Mouse (Mus musculus) large intestine, adult 2 months (tissue): Measurements from ENCODE around the gene Tbc1d16. TPM values are rescaled to one million over a fixed set of nuclear protein-coding genes. Genes with fewer than 3 reads are reported as not detected.

Experiments used
- DNase-seq: peaks from one replicate; pipeline ENCODE4 v3.0.0-alpha.2; 2012; ENCODE audit warnings: low read depth, low spot score
- whole genome bisulfite sequencing: fragments of 180-500 bp; shearing (Covaris S2); methylation state at CpG from one replicate; pipeline ENCODE4 v1.1.7; 2018; 5-methylcytosine and 5-hydroxymethylcytosine counted together
- polyA plus RNA-seq: library from polyadenylated mRNA; depleted of rRNA; stranded (reverse); fragments of >200 nt; gene quantifications from 2 replicates; pipeline ENCODE4 v1.2.3, GENCODE M21; 2012

Gene Tbc1d16
- polyA plus RNA-seq, 1 experiment = 4.0 TPM

GRCm38 (mm10) chr11:119237568-119238304, 9.4 kb upstream of the Tbc1d16 start:
- 17% methylated on average over 20 of the region's 20 CpGs for WGBS

DNA sequence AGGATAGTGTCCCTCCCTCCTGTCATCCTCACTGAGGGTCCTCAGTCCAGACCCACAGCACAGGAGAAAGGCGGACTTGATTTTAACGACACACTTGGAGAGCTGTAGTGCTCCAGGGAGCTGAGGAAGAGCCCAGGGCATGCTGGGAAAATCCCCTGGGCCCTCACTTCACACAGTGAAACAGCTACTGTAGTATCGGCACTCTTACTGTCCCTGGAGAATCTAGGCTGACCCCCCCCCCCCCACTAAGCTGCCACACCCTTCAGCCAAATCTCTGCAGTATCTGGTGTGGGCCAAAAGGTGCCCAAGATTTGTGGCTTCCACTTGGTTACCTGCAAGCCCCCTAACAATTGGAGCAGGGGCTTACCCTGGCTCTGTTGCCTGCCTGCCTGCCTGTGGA, 8.7 kb upstream of the Tbc1d16 start:
- DNase-seq = no peak
- 77% methylated on average over 3 of the region's 3 CpGs for WGBS

More at GRCm38 (mm10) chr11:119237568-119238304, 9.4 kb upstream of the Tbc1d16 start:
- no peak for DNase-seq

GRCm38 (mm10) chr11:119236354-119236753, 8.1 kb upstream of the Tbc1d16 start:
- 37% methylated on average over 8 of the region's 8 CpGs for WGBS
- no peak for DNase-seq

GRCm38 (mm10) chr11:119235596-119235995, 7.3 kb upstream of the Tbc1d16 start:
- no peak for DNase-seq
- WGBS = 84% methylated on average over 4 of the region's 4 CpGs

DNA sequence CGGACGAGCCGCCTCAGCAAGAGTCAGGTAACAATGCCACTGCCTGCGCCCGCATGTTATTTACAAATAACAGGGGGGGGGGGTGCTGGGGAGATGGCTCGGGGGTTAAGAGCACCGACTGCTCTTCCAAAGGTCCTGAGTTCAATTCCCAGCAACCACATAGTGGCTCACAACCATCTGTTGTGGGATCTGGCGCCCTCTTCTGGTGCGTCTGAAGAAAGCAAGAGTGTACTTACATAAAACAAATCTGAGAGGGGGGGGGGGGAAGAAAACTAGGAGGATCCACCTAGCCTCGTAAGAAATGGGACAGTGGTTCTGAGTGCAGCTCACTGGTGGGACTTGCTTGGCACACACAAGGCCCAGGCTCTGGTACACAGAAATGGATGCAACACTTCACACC, 6.5 kb upstream of the Tbc1d16 start:
- DNase-seq = no peak
- WGBS = 92% methylated on average over 10 of the region's 10 CpGs

- no peak for DNase-seq
- WGBS = 3% methylated on average over 34 of the region's 34 CpGs
Observed at GRCm38 (mm10) chr11:119228846-119229626, 737 bp upstream of the Tbc1d16 start.

GRCm38 (mm10) chr11:119227591-119227990, 708 bp downstream of the Tbc1d16 start:
- no peak for DNase-seq
- WGBS = 22% methylated on average over 12 of the region's 12 CpGs

DNA sequence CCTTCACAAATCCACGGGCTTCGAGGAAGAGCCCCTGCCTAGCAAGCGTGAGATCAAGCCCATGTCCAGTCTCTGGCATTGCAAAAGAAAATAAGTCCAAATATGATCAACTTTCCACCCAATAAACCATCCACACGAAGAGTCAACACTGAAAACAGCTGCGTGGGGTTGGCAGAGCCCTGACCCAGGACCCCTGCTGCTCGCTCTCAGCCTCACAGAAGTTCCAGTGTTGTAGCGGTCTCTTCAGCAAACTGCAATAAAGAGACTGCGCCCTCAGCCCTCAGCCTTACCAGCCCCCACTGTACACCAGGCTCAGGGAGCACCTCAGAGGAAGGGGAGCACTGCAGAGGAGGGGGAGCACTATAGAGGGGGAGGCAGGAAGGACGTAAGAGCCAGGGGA, 2.7 kb downstream of the Tbc1d16 start:
- WGBS = 83% methylated on average over 9 of the region's 9 CpGs
- no peak for DNase-seq

GRCm38 (mm10) chr11:119224926-119225325, 3.4 kb downstream of the Tbc1d16 start:
- 87% methylated on average over 6 of the region's 6 CpGs for WGBS

DNA sequence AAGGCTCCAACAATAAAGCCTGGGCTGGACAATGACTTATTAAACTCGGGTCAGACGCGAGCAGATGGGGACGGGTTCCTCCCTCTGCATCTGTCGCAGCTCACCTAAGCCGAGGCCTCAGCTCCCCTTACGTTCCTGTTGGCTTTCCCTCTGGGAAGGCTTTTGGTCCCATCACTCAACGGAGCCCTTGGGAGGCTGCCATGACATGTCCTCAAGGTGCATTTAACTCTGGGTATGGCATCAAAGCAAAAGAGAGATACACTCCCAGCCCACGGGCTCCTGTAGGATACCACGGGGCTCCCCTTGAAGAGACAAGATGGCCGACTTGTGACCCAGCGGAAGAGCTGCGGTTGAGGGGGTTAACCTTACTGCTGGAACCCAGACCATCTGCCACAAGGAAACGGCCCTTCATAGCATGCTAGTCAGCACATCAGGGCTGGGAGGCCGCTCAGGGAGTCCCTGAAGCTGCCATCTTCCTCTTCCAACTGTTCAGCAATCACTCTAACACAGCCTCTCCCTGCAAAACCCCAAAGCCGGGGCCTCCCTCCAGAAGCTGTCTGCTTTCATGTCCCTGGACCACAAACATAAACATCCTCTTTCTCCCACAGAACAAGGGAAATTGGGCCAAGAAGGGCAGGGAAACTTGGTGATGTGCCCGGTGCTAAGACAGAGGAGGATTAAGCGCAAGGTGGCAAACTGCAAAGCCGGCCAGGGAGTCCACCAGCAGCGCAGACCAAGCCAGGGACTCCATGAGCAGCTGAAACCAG, 5.0 kb downstream of the Tbc1d16 start:
- DNase-seq = no peak
- 77% methylated on average over 20 of the region's 20 CpGs for WGBS

More at GRCm38 (mm10) chr11:119224926-119225325, 3.4 kb downstream of the Tbc1d16 start:
- DNase-seq = no peak

DNA sequence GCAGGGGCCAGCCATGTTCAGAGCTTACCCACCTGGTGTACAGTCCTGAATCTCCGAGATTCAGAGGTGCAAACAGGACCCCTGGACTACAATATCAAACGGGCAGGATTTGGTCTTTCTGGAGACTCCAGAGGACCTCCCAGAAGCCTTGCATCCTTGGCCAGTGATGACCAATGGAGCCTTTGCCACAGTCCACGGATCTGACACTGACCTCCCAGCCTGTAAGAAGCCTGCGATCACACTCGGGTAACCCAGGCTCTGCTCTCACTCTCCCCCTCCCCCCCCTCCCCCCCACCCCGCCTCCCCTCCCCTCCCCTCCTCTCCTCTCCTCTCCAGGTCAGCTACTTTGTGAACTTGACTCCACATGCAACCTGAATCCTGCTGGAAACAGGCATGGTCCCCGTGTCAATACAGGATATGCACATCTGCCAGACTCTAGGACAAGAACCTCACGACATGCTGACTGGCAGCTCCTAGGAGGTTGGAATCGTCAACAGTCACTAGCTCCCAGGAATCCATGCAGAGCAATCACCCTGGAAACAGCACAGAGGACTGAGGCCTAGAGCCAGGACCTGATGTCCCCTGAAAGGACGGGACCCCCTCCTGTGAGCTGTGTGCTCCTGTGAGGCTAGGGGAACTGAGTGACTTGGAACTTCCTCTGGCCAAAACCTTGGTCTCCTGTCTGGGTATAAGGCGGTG, 6.3 kb downstream of the Tbc1d16 start:
- DNase-seq = no peak
- 75% methylated on average over 10 of the region's 11 CpGs for WGBS

- 28% methylated on average over 17 of the region's 17 CpGs for WGBS
- DNase-seq = peak; percentile 37
Observed at GRCm38 (mm10) chr11:119219816-119220465, 8.4 kb downstream of the Tbc1d16 start.

DNA sequence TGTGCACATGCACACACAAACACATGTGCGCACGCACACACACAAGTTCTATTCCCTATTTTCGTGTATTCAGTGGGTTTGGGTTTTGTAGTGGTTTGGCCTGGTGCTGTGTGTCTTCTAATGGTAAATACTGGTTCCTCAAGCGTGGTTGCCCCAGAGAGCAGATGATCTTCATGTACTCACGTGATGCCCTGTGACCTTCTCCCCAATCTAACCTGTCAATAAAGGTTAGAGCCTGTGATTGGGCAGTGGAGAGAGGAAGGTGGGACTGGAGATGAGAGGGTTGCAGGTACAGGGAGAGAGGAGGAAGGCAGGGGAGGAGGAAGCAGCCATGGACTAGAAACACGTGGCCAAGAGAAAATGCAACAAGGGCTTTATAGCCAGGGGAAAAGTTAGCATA, 10.4 kb downstream of the Tbc1d16 start:
- no peak for DNase-seq
- 84% methylated on average over 6 of the region's 6 CpGs for WGBS

GRCm38 (mm10) chr11:119215905-119216507, 12.3 kb downstream of the Tbc1d16 start:
- WGBS = 23% methylated on average over 9 of the region's 9 CpGs
- DNase-seq = no peak

DNA sequence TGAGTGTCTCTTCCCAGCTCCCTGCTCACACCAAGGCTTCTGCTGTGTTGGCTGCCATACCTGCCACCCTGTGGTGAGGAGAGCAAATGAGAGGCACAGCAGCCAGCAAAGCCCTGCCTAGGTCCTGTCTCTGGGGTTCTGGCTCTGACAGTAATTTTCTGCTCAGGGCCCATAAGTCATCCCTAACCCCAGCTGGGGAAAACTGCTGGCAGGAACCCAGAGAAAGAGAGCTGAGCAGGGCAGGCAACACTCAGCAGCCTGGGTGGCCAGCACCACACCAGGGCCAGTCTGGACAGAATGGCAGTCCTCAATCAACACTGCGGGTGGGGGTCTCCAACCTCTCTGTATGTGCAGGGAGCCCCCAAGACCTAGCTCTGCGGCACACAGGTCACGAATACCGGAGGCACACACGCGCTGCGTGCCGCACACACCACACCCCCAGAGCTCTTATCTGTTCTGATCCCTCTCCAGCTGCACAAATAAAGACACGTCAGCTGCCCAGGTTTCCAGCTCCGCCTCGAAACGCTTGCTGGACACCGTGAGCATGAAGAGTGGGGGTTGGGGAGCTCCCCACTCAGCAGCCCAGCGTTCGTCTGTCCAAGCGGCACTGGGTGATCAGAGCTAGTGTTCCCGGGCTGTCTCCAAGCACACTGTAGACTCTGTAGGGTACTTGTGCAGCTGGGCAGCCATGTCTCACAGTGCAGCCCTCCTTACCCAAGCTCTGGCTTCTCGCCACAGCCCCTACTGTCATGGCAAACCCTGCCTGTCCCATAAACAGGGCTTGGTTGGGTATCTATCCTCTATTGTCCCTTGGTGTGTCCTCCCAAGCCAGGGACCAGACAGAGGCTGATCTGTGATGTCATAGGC, 13.0 kb downstream of the Tbc1d16 start:
- WGBS = 4% methylated on average over 18 of the region's 18 CpGs
- DNase-seq = no peak

- no peak for DNase-seq
- 47% methylated on average over 19 of the region's 19 CpGs for WGBS
Observed at GRCm38 (mm10) chr11:119213166-119213885, 15.0 kb downstream of the Tbc1d16 start.

DNA sequence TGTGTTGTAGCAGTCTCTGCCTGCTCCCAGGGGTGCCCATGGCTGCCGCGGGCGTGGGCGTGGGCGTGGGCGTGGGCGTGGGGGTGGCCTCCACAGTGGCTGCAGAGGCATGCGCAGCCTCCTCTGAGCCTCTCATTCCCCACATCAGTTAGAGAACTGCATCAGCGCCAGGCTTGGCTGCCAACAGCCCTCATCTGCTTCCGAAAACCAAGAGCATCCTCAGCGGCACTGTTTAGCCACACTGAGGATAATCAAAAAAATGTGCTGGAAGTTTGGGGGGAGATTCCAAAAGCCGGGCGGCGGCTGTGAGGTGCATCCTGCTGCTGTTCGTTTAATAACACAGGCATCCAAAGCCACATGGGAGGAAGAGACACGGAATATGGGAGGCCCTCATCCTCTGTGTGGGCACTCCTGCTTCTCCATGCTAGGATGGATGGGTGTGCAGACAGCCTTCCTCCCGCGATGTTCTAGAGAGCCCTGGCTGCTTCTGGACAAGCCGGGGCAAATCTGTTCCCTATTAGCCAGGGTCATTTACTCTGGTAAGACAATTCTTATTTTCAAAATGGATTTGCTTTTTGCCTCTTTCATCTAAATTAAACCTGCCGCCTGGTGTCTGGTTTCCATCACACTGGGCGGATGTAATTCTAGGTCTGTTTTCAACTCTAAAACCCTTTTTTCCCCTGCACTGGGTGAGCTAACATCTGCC, 16.5 kb downstream of the Tbc1d16 start:
- 81% methylated on average over 21 of the region's 21 CpGs for WGBS
- DNase-seq = no peak
